Mouse (Mus musculus): ENCODE measurements at regions not wholly inside any gene's neighbourhood (a gene's known extent, or its start where the extent isn't known, plus 50 kb on each side); places are given as distances from the start of the nearest gene placed in this dataset.

DNA sequence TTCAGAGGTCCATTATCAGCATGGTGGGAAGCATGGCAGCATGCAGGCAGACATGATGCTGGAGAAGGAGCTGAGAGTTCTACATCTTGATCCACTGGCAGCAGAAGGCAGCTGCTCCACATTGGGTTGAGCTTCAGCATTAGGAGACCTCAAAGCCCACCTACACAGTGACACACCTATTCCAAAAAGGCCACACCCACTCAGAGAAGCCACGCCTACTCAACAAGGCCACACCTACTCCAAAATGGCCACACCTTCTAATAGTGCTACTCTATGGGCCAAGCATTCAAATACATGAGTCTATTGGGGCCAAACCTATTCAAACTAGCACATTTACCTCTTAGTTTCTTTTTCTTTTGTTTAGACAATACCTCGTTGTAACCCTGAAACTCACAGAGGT lies 50.4 kb upstream of the Sox13 start:
- no peak for DNase-seq (ENCODE audit: low spot score in 2 of 2)
